Mouse (Mus musculus) B cell, adult 62 days (primary cell): ENCODE results near the gene Cnot2. TPM values are rescaled to one million over a fixed set of nuclear protein-coding genes. Genes with fewer than 3 reads are reported as not detected.

Experiments used
- total RNA-seq: library from RNA; stranded (reverse); gene quantifications from 4 replicates; pipeline ENCODE4 v1.2.4, GENCODE M21; 2023

Cnot2 gene
- 142 to 157 TPM (median 148 TPM) in 4 replicates for total RNA-seq

DNA sequence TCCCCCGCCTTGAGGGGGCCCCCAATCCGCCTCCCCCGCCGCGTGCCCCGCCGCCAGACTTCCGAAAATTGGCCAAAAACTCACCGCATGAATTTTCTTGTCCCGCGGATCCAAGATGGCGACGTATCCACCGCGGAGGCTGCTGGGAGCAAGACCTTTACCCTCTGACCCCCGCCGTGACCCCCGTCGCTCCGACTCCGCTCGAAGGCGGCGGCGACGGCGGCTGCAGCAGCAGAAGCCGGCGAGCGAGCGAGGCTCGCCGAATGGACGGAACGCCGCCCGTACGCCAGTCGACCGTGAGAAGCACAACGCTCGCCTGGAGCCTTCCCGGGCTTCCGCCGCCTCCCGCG, at the start of gene Cnot2:
Gene Cnot2, minus strand, starts transcription at position 143 of the 350 bp plus-strand sequence.

DNA sequence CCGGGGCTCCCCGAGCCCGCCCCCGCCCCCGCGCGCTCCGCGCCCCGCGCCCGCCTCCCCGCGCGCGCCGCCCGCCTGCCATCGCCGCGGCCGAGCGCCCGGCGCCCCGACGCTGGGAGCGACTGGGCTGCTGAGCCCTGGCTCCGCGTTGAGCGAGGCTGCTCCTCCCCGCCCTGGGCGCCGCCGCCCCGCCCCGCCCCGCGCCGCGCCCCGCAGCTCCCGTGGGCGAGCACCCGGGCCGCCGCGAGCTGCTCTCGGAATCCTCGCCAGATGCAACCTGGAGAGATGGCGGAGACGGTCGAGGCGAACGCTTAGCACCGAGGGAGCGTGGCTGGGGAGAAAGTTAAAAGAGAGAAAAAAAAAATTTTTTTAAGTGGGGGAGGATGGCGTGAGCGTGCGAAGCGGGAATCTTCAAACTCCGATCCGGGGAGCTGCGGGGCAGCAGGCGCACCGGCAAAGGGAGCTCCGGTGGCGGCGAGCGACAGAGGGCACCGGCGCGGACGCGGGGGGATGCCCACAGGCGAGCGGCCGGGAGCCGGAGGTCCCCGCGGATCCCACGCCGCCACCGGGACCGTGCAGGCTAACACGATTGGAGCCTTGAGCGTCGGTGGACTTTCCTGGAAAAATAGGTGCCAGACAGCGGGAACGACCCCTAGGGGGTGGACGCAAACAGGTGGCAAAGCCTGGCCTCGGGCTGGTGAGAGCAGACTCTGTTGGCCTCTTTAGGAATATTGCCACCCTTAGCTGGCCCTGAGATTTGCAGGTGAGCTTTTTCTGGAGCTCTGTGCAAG, 107.4 kb downstream of the Cnot2 start, which contains the start of gene Kcnmb4:
Gene Kcnmb4, minus strand, starts transcription at position 120 of the 791 bp plus-strand sequence.

Other genes with a start within 250 kb of the Cnot2 start
- gene Kcnmb4, start 107.6 kb downstream of the Cnot2 start, total RNA-seq = 0.48 to 0.94 TPM in 2 of 4 replicates, not detected in the others